Mouse (Mus musculus) liver, adult 2 months (tissue): ENCODE measurements at regions not wholly inside any gene's neighbourhood (a gene's known extent, or its start where the extent isn't known, plus 50 kb on each side); places are given as distances from the start of the nearest gene placed in this dataset.

ENCODE experiments used
- CTCF ChIP-seq: fragments of 200-500 bp; IDR thresholded peaks from 2 replicates; pipeline ENCODE4 v1.5.1; 2011; ENCODE audit warnings: low read depth, low read length, control low read depth
- POLR2A ChIP-seq: fragments of 200-500 bp; IDR thresholded peaks from 2 replicates; pipeline ENCODE4 v1.6.1; 2011; ENCODE audit warnings: low read length, control low read depth; ENCODE audit not compliant: insufficient read depth; ENCODE audit errors: extremely low read depth

DNA sequence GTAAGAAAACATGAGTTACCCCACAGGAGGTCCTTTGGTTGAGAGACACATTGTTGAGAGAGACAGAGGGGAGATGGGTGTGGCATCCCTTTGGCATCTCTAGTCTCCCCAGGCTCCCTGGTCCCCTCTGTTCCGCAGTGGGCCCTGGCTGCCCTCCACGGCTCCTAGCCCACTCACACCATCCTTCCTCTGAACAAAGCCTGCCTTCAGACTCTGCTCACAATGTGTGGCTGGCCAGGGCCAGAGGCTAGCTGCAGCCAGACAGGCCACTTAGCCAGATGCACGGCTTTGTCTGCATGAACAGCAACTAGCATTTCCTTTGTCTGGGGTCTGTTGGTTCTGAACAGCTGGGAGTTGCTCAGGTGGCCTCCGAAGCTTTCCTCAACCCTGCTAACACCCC, 110.7 kb upstream of the Lgalsl start:
- TF ChIP-seq POLR2A = no peak
- TF ChIP-seq CTCF = no peak
